Comparison of ENCODE assay signal across 23 mouse cellular contexts in genomic region chr3:152400875-152401274, GRCm38 (mm10). TPM values are rescaled to one million over a fixed set of nuclear protein-coding genes. Genes with fewer than 3 reads are reported as not detected.
DNase-seq lines count a peak whose midpoint lies in the region; ATAC-seq lines count a peak whose summit lies in the region.
"Had no signal": no experiment of that assay in that cellular context is flagged by ENCODE, and none has a peak within 500 bp of the region (broad histone marks: within the 10 kb centered on the region; RNA-seq: fewer than 3 reads in every experiment).

No protein-coding gene starts in this region.

- no peak overlapping the region for H3K9ac ChIP-seq in heart, embryonic 12.5 days
- no peak overlapping the region for H3K9ac ChIP-seq in liver, embryonic 15.5 days
- H3K9ac ChIP-seq in liver, embryonic 12.5 days = no peak overlapping the region
- H3K9ac ChIP-seq: forebrain, embryonic 13.5 days; hindbrain, embryonic 14.5 days had no signal

- no peak overlapping the region for H3K27ac ChIP-seq in heart, embryonic 12.5 days (ENCODE audit: poor library complexity, severe bottlenecking)
- peak overlapping the region; percentile 1; the same call in 1 of the 2 replicates for H3K27ac ChIP-seq in liver, embryonic 15.5 days (replicated peaks)
- no peak overlapping the region for H3K27ac ChIP-seq in liver, embryonic 12.5 days
- H3K27ac ChIP-seq: forebrain, embryonic 10.5 days; forebrain, embryonic 13.5 days; heart, embryonic 13.5 days; hindbrain, embryonic 14.5 days; hindbrain, postnatal 0 days had no signal

- H3K36me3 ChIP-seq in heart, embryonic 12.5 days = no peaks in the 10 kb centered on the region
- H3K36me3 ChIP-seq in liver, embryonic 15.5 days (replicated peaks) = no peaks in the 10 kb centered on the region
- H3K36me3 ChIP-seq in liver, embryonic 12.5 days = peaks cover 11% of the 10 kb centered on the region; the same call in 1 of the 2 replicates
- H3K36me3 ChIP-seq: heart, embryonic 13.5 days had no signal

- DNase-seq in heart, adult 11 months = peak; percentile 55
- peak; percentile 29 for DNase-seq in ZHBTc4 (ENCODE audit: low read depth, low spot score)
- no peak for DNase-seq in adrenal gland, postnatal 4 days (ENCODE audit: low spot score in 2 of 2)
- DNase-seq: adrenal gland, adult 8-10 months; adrenal gland, postnatal 25 days; cerebellum, adult 18-20 months; cerebellum, adult 9-10 months; cerebellum, postnatal 14 days; gastrocnemius, postnatal 14 days; heart, adult 18-20 months; heart, postnatal 14 days; heart, postnatal 4 days had no signal

- WGBS in heart, embryonic 12.5 days = 86% methylated on average over 3 of the region's 3 CpGs
- 79% methylated on average over 3 of the region's 3 CpGs for WGBS in liver, embryonic 15.5 days (ENCODE audit: insufficient replicate concordance)
- WGBS in liver, embryonic 12.5 days (ENCODE audit: insufficient replicate concordance) = 76% methylated on average over 3 of the region's 3 CpGs

- no peak overlapping the region for H3K4me2 ChIP-seq in heart, embryonic 12.5 days
- no peak overlapping the region for H3K4me2 ChIP-seq in liver, embryonic 15.5 days
- H3K4me2 ChIP-seq in liver, embryonic 12.5 days = no peak overlapping the region
- H3K4me2 ChIP-seq: forebrain, embryonic 13.5 days; heart, embryonic 13.5 days; hindbrain, embryonic 14.5 days had no signal

- no peaks in the 10 kb centered on the region for H3K27me3 ChIP-seq in heart, embryonic 12.5 days (replicated peaks)
- no peaks in the 10 kb centered on the region for H3K27me3 ChIP-seq in liver, embryonic 15.5 days
- H3K27me3 ChIP-seq in liver, embryonic 12.5 days (replicated peaks) = no peaks in the 10 kb centered on the region
- H3K27me3 ChIP-seq: forebrain, embryonic 13.5 days; heart, embryonic 13.5 days had no signal

- H3K9me3 ChIP-seq in heart, embryonic 12.5 days (replicated peaks) = no peaks in the 10 kb centered on the region
- H3K9me3 ChIP-seq in liver, embryonic 15.5 days (replicated peaks) = no peaks in the 10 kb centered on the region
- no peaks in the 10 kb centered on the region for H3K9me3 ChIP-seq in liver, embryonic 12.5 days (replicated peaks)
- H3K9me3 ChIP-seq: forebrain, embryonic 10.5 days; forebrain, embryonic 13.5 days; heart, embryonic 13.5 days had no signal

- peaks cover 54% of the 10 kb centered on the region for H3K4me1 ChIP-seq in heart, embryonic 12.5 days (replicated peaks)
- peaks cover 74% of the 10 kb centered on the region for H3K4me1 ChIP-seq in liver, embryonic 15.5 days (replicated peaks)
- peaks cover 83% of the 10 kb centered on the region for H3K4me1 ChIP-seq in liver, embryonic 12.5 days

- H3K4me3 ChIP-seq in heart, embryonic 12.5 days = no peak overlapping the region
- no peak overlapping the region for H3K4me3 ChIP-seq in liver, embryonic 15.5 days (replicated peaks)
- no peak overlapping the region for H3K4me3 ChIP-seq in liver, embryonic 12.5 days
- H3K4me3 ChIP-seq: forebrain, embryonic 10.5 days; forebrain, embryonic 13.5 days; heart, embryonic 13.5 days had no signal

- no peak for ATAC-seq in heart, embryonic 12.5 days (ENCODE audit: insufficient number of reproducible peaks, low FRiP score)
- no peak for ATAC-seq in liver, embryonic 15.5 days (ENCODE audit: insufficient read depth)
- ATAC-seq in liver, embryonic 12.5 days = no peak
- ATAC-seq: activated CD4-positive, CD25-positive, alpha-beta regulatory T cell, adult 4 months; forebrain, embryonic 13.5 days; forebrain, embryonic 16.5 days; hindbrain, postnatal 0 days; inflammation-experienced regulatory T-cells, adult 6 months had no signal

RNA-seq across cellular contexts. Expression of gene Zzz3, which starts 5.6 kb away (rescaled TPM):
- polyA plus RNA-seq in heart, embryonic 12.5 days (2016; fragmentation: Nextera tagmentation; extraction: Ambion mirVana) = 37.4 and 38.8 TPM in 2 replicates
- polyA plus RNA-seq in liver, embryonic 15.5 days (2015; fragmentation: Nextera tagmentation; extraction: Ambion mirVana) = 10.8 and 14.3 TPM in 2 replicates
- 23.5 and 25.7 TPM in 2 replicates for polyA plus RNA-seq in liver, embryonic 12.5 days (2016; fragmentation: Nextera tagmentation; extraction: Ambion mirVana)
- total RNA-seq in adrenal gland, postnatal 4 days (2021) = 10 to 100 TPM; 46.7 to 47.9 TPM

RNA-seq across cellular contexts. Expression of gene Usp33, which starts 54.6 kb away (rescaled TPM):
- polyA plus RNA-seq in heart, embryonic 12.5 days (2016; fragmentation: Nextera tagmentation; extraction: Ambion mirVana) = 37.7 and 38.1 TPM in 2 replicates
- 19.6 and 21.4 TPM in 2 replicates for polyA plus RNA-seq in liver, embryonic 15.5 days (2015; fragmentation: Nextera tagmentation; extraction: Ambion mirVana)
- 30.1 and 30.9 TPM in 2 replicates for polyA plus RNA-seq in liver, embryonic 12.5 days (2016; fragmentation: Nextera tagmentation; extraction: Ambion mirVana)
- 10 to 100 TPM; 91.9 to 92.1 TPM for total RNA-seq in adrenal gland, postnatal 4 days (2021)

Comparison
In these comparisons a context has a peak if more than half of its experiments do, and no peak if none do; other contexts are left out.
1. DNase-seq: peak in heart, adult 11 months (single experiment) and ZHBTc4 (single experiment); none in adrenal gland, postnatal 4 days (0 of 2).